Mouse (Mus musculus): ENCODE data around the gene Dpf2. TPM values are rescaled to one million over a fixed set of nuclear protein-coding genes. Genes with fewer than 3 reads are reported as not detected.

Dpf2 gene
- total and polyA plus RNA-seq, 3 experiments: 25.0 to 115 (median 36.7) TPM

- peak; percentile 94 for DNase-seq (ENCODE audit: extremely low read depth)
- dilution Hi-C loops (cut with MboI; ENCODE audit: extremely low pct_ligation_motif_present, extremely low pct_unique_long_range_greater_than_20kb, low sequenced_read_pairs) (no loop called here), in situ Hi-C loops (cut with MboI; ENCODE audit: low pct_ligation_motif_present, low pct_unique_long_range_greater_than_20kb, low sequenced_read_pairs) (loop anchor here (5.0 kb wide), 1 partner anchor 58 kb away; no protein-coding TSS in a partner anchor)
- no peaks in the 10 kb centered on the region for H3K9me3 ChIP-seq (replicated peaks; ENCODE audit: low read length)
- peak overlapping the region; percentile 56 to 61 (median 59) for H3K4me3 ChIP-seq (replicated peaks in 1 of 3; ENCODE audit: low read depth in 2 of 3, low read length in 2 of 3, poor library complexity in 1 of 3)
- no peaks in the 10 kb centered on the region for H3K27me3 ChIP-seq (replicated peaks)
- H3K9ac ChIP-seq (ENCODE audit: insufficient read depth, low read depth): peak overlapping the region; percentile 89
- H3K79me2 ChIP-seq (replicated peaks; ENCODE audit: control insufficient read depth, extremely low read depth, insufficient read depth, poor library complexity, severe bottlenecking): peaks cover 7% of the 10 kb centered on the region
- peak overlapping the region; percentile 59 for H3K4me2 ChIP-seq (ENCODE audit: insufficient read depth, low read depth, poor library complexity, severe bottlenecking)
- H3K36me3 ChIP-seq (replicated peaks in 1 of 2; ENCODE audit: control insufficient read depth in 1 of 2, insufficient read depth in 1 of 2, low read length in 1 of 2): peaks cover 20 to 34% of the 10 kb centered on the region in 2 experiments
- peak overlapping the region; percentile 96 for H3K27ac ChIP-seq (ENCODE audit: insufficient read depth, low read depth)
- H3K4me1 ChIP-seq (ENCODE audit: control insufficient read depth in 1 of 2, insufficient read depth in 2 of 2): peaks cover 2 to 40% of the 10 kb centered on the region in 2 experiments; a peak in 3 of 4 replicates
- no peak for TF ChIP-seq ZNF384 (IDR thresholded peaks at IDR 0.05; ENCODE audit: low read depth, low read length)
- peak; percentile 91 for TF ChIP-seq ZC3H11A (IDR thresholded peaks at IDR 0.05; ENCODE audit: low read depth, low read length)
- TF ChIP-seq EP300 (IDR thresholded peaks at IDR 0.05; ENCODE audit: low read length): peak; percentile 53
- TF ChIP-seq ZKSCAN1 (IDR thresholded peaks at IDR 0.05; ENCODE audit: borderline replicate concordance, low read depth, low read length): no peak
- peak; percentile 99 for TF ChIP-seq SMC3 (IDR thresholded peaks at IDR 0.05; ENCODE audit: low read depth, low read length)
- TF ChIP-seq MEF2A (IDR thresholded peaks at IDR 0.05; ENCODE audit: borderline replicate concordance, low read depth, low read length): peak; percentile 52; the same call in 1 of the 2 replicates
- TF ChIP-seq E2F4 (IDR thresholded peaks at IDR 0.05; ENCODE audit: insufficient replicate concordance, low read depth, low read length): no peak
- TF ChIP-seq NELFE (IDR thresholded peaks at IDR 0.05; ENCODE audit: low read depth, low read length): no peak; the same call in 1 of the 2 replicates
- peak; percentile 62 to 98 for TF ChIP-seq CTCF (conservative IDR thresholded peaks at IDR 0.05 in 1 of 2, IDR thresholded peaks at IDR 0.05 in 1 of 2; ENCODE audit: low read depth in 2 of 2, low read length in 2 of 2)
- TF ChIP-seq POLR2AphosphoS2 (IDR thresholded peaks at IDR 0.05; ENCODE audit: low read depth, low read length): no peak; the same call in 1 of the 2 replicates
- TF ChIP-seq POLR2A (IDR thresholded peaks at IDR 0.05; ENCODE audit: low read depth, low read length): peak; percentile 55
- TF ChIP-seq RAD21 (IDR thresholded peaks at IDR 0.05; ENCODE audit: low read depth, low read length): peak; percentile 96
- TF ChIP-seq HCFC1 (IDR thresholded peaks at IDR 0.05; ENCODE audit: low read depth, low read length): peak; percentile 59
- TF ChIP-seq JUN (IDR thresholded peaks at IDR 0.05; ENCODE audit: insufficient read depth, low read depth, low read length): peak; percentile 29; the same call in 1 of the 2 replicates
- peak; percentile 35; the same call in 1 of the 2 replicates for TF ChIP-seq NRF1 (IDR thresholded peaks at IDR 0.05; ENCODE audit: low read depth, low read length)
- TF ChIP-seq PAX5 (IDR thresholded peaks at IDR 0.05; ENCODE audit: low read length): no peak
- no peak; the same call in 1 of the 2 replicates for TF ChIP-seq UBTF (IDR thresholded peaks at IDR 0.05; ENCODE audit: low read depth, low read length)
- TF ChIP-seq CHD2 (IDR thresholded peaks at IDR 0.05; ENCODE audit: low read length): peak; percentile 29; the same call in 1 of the 2 replicates
- 0 out of 2 replicates have a peak, but pooled peaks have one; percentile 24 for TF ChIP-seq KAT2A (IDR thresholded peaks at IDR 0.05; ENCODE audit: insufficient replicate concordance, low read length)
- TF ChIP-seq ELF1 (IDR thresholded peaks at IDR 0.05; ENCODE audit: low read depth, low read length): peak; percentile 30; the same call in 1 of the 2 replicates
- peak; percentile 79 for TF ChIP-seq MXI1 (IDR thresholded peaks at IDR 0.05; ENCODE audit: low read depth, low read length)
- TF ChIP-seq USF1 (IDR thresholded peaks at IDR 0.05; ENCODE audit: low read depth, low read length): no peak
- peak; percentile 45 for TF ChIP-seq ETS1 (conservative IDR thresholded peaks at IDR 0.05; ENCODE audit: low read depth, low read length)
- peak; percentile 99 for TF ChIP-seq MAFK (IDR thresholded peaks at IDR 0.05; ENCODE audit: insufficient replicate concordance, low read length)
- peak; percentile 79 for TF ChIP-seq TCF12 (IDR thresholded peaks at IDR 0.05; ENCODE audit: low read depth, low read length)
- 0 out of 2 replicates have a peak, but pooled peaks have one; percentile 54 for TF ChIP-seq JUND (conservative IDR thresholded peaks at IDR 0.05; ENCODE audit: low read depth, low read length)
- TF ChIP-seq ZMIZ1 (IDR thresholded peaks at IDR 0.05; ENCODE audit: low read depth, low read length): no peak
- TF ChIP-seq MAX (IDR thresholded peaks at IDR 0.05; ENCODE audit: low read length): peak; percentile 52; the same call in 1 of the 2 replicates
- TF ChIP-seq TBP (conservative IDR thresholded peaks at IDR 0.05; ENCODE audit: low read depth, low read length): no peak
- no peak for TF ChIP-seq USF2 (conservative IDR thresholded peaks at IDR 0.05; ENCODE audit: low read depth, low read length)
- peak; percentile 79 for TF ChIP-seq SIN3A (IDR thresholded peaks at IDR 0.05; ENCODE audit: low read length)
- TF ChIP-seq MYC (IDR thresholded peaks at IDR 0.05; ENCODE audit: low read depth, low read length): peak; percentile 79; the same call in 1 of the 2 replicates
- peak; percentile 77 for TF ChIP-seq MAZ (IDR thresholded peaks at IDR 0.05; ENCODE audit: low read depth, low read length)
- peak; percentile 74 for TF ChIP-seq IRF4 (IDR thresholded peaks at IDR 0.05; ENCODE audit: low read depth, low read length)
- TF ChIP-seq BHLHE40 (IDR thresholded peaks at IDR 0.05; ENCODE audit: low read depth, low read length): no peak
- TF ChIP-seq CHD1 (IDR thresholded peaks at IDR 0.05; ENCODE audit: low read depth, low read length): peak; percentile 37; the same call in 1 of the 2 replicates
- TF ChIP-seq GABPA (IDR thresholded peaks at IDR 0.05; ENCODE audit: insufficient replicate concordance, low read depth, low read length): peak; percentile 43; the same call in 1 of the 2 replicates
- TF ChIP-seq RCOR1 (conservative IDR thresholded peaks at IDR 0.05; ENCODE audit: low read depth, low read length): no peak
Observed at GRCm38 (mm10) chr19:5849843-5850527, 62.8 kb downstream of the Dpf2 start.

All from CH12.LX (cell line).